Mouse (Mus musculus): Measurements from ENCODE around the gene Dcaf6.

DNA sequence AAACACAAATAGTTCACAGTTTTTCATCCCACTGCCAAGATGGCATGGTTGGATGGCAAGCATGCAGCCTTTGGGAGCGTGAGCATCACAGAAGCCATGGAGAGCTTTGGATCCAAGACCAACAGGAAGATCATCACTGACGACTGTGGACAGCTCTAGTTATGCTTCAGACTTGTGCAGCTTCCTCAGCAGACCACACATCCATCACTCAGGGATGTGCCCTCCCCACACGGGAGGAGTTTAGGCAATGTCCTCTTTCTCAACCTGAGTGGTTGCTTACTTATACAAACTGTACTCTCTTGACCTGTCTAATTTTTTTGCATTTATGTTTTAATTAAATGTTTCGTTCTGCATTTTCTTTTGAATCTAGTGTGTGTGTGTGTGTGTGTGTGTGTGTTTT lies 28.9 kb upstream of the Dcaf6 start:
- TF ChIP-seq CTCF (IDR thresholded peaks at IDR 0.05; ENCODE audit: insufficient read depth, low read depth, low read length): no peak
- no peak for TF ChIP-seq POLR2A (IDR thresholded peaks at IDR 0.05; ENCODE audit: insufficient read depth, low read depth, low read length)
